Mouse (Mus musculus): ENCODE data around the gene Josd1.

Josd1 gene

GRCm38 (mm10) chr15:79687646-79688267 lies at the start of gene Josd1:
Gene Josd1, minus strand, starts transcription at chr15:79687919.
- peak; percentile 98 for DNase-seq (ENCODE audit: low read depth, low spot score)

GRCm38 (mm10) chr15:79734311-79734710 lies 46.6 kb upstream of the Josd1 start:
- no peak for DNase-seq (ENCODE audit: low read depth, low spot score)

- no peak for DNase-seq (ENCODE audit: low read depth, low spot score)
Measured at GRCm38 (mm10) chr15:79733640-79734039, 45.9 kb upstream of the Josd1 start.

- no peak for DNase-seq (ENCODE audit: low read depth, low spot score)
Measured at GRCm38 (mm10) chr15:79733192-79733591, 45.5 kb upstream of the Josd1 start.

GRCm38 (mm10) chr15:79731554-79731953 lies 43.8 kb upstream of the Josd1 start:
- no peak for DNase-seq (ENCODE audit: low read depth, low spot score)

GRCm38 (mm10) chr15:79728731-79729388 lies 41.1 kb upstream of the Josd1 start:
- peak; percentile 77 for DNase-seq (ENCODE audit: low read depth, low spot score)

GRCm38 (mm10) chr15:79728311-79728710 lies 40.6 kb upstream of the Josd1 start:
- DNase-seq (ENCODE audit: low read depth, low spot score) = no peak

- no peak for DNase-seq (ENCODE audit: low read depth, low spot score)
Measured at GRCm38 (mm10) chr15:79727840-79728239, 40.1 kb upstream of the Josd1 start.

GRCm38 (mm10) chr15:79725190-79725789 lies 37.6 kb upstream of the Josd1 start:
- no peak for DNase-seq (ENCODE audit: low read depth, low spot score)

GRCm38 (mm10) chr15:79723439-79723838 lies 35.7 kb upstream of the Josd1 start:
- DNase-seq (ENCODE audit: low read depth, low spot score) = peak; percentile 78

- DNase-seq (ENCODE audit: low read depth, low spot score) = no peak
Measured at GRCm38 (mm10) chr15:79720796-79721195, 33.1 kb upstream of the Josd1 start.

GRCm38 (mm10) chr15:79720267-79720666 lies 32.5 kb upstream of the Josd1 start:
- no peak for DNase-seq (ENCODE audit: low read depth, low spot score)

- no peak for DNase-seq (ENCODE audit: low read depth, low spot score)
Measured at GRCm38 (mm10) chr15:79716710-79717109, 29.0 kb upstream of the Josd1 start.

GRCm38 (mm10) chr15:79715646-79716045 lies 27.9 kb upstream of the Josd1 start:
- DNase-seq (ENCODE audit: low read depth, low spot score) = no peak

GRCm38 (mm10) chr15:79708229-79708822 lies 20.6 kb upstream of the Josd1 start:
- DNase-seq (ENCODE audit: low read depth, low spot score) = peak; percentile 40

GRCm38 (mm10) chr15:79706603-79707214 lies 19.0 kb upstream of the Josd1 start:
- DNase-seq (ENCODE audit: low read depth, low spot score) = no peak

GRCm38 (mm10) chr15:79697558-79698187 lies 10.0 kb upstream of the Josd1 start:
- no peak for DNase-seq (ENCODE audit: low read depth, low spot score)

- no peak for DNase-seq (ENCODE audit: low read depth, low spot score)
Measured at GRCm38 (mm10) chr15:79697011-79697410, 9.3 kb upstream of the Josd1 start.

- no peak for DNase-seq (ENCODE audit: low read depth, low spot score)
Measured at GRCm38 (mm10) chr15:79696508-79696907, 8.8 kb upstream of the Josd1 start.

GRCm38 (mm10) chr15:79695516-79695915 lies 7.8 kb upstream of the Josd1 start:
- DNase-seq (ENCODE audit: low read depth, low spot score) = no peak

- peak; percentile 20 for DNase-seq (ENCODE audit: low read depth, low spot score)
Measured at GRCm38 (mm10) chr15:79694512-79694911, 6.8 kb upstream of the Josd1 start.

- peak; percentile 80 for DNase-seq (ENCODE audit: low read depth, low spot score)
Measured at GRCm38 (mm10) chr15:79693740-79694139, 6.0 kb upstream of the Josd1 start.
